Mouse (Mus musculus) c-Kit-positive CD71-negative TER-119-negative erythroid progenitor cells, embryonic 14.5 days (primary cell): ENCODE results near the gene Hoxa3.
A peak's percentile ranks its signal among the peaks of the same experiment; 100 is the strongest.

ENCODE experiments used
- DNase-seq: peaks from one replicate; pipeline ENCODE4 v3.0.0-alpha.2; 2013; ENCODE audit warnings: low read depth

Hoxa3 gene

DNA sequence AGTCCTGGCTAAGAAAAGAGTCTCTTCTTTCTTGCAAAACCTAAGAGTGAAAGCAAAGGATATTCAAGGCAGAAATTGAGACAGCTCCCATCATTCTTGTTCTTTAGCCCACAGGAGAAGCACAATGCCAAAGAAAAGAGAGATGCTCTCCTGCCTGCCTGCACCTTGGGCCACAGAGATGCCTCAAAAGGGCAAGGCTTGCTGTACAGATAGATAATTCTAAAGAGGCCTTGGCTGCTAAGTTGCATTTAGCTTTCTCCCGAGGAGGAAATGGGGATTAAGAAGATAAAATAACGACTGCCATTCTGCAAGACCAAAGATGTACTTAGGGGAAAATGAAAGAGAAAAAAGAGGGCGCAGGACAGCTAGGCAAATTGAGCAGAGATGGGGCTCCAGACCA, 33.8 kb upstream of the Hoxa3 start:
- DNase-seq = no peak

DNA sequence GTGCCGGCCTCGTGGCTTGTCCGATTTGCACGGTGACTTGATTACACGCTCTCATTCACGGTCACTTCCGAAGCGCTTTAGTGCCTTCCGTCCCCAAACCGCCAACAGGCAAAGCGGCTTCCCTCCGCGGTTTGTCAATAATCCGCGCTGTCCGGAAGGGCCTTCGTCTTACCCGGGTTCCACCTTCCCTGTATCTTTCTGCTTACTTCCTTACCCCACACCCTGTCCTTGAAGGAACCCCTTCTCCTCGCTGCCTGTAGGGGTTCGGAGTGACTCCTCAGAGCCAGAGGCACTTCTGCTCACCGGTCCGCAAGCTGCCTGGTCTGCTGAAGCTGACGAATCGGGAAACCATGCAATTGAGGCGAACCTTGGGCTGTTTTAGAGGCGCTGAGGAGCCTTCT, 33.3 kb upstream of the Hoxa3 start:
- DNase-seq = no peak

DNA sequence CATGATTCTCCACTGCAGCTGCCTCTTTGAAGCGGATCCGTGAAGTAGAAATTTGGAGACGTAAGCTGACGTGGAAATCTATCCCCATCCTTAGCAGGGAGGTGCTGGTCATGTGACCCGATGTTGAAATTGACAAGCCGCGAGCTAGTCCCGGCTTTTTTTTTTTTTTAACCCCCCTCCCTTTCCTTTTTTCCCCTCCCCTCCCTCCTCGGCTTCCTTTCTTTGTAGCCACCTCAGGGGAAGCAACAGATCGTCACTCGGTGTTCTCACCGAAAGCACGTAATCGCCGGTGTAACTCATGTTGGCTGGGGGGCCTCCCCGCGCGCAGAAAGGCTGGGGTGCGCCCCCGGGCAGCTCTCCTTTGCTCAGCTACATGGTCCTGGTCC, 32.6 kb upstream of the Hoxa3 start, which contains the start of gene Hoxa11:
Gene Hoxa11, minus strand, starts transcription at position 54 of the 386 bp plus-strand sequence.
- no peak for DNase-seq

DNA sequence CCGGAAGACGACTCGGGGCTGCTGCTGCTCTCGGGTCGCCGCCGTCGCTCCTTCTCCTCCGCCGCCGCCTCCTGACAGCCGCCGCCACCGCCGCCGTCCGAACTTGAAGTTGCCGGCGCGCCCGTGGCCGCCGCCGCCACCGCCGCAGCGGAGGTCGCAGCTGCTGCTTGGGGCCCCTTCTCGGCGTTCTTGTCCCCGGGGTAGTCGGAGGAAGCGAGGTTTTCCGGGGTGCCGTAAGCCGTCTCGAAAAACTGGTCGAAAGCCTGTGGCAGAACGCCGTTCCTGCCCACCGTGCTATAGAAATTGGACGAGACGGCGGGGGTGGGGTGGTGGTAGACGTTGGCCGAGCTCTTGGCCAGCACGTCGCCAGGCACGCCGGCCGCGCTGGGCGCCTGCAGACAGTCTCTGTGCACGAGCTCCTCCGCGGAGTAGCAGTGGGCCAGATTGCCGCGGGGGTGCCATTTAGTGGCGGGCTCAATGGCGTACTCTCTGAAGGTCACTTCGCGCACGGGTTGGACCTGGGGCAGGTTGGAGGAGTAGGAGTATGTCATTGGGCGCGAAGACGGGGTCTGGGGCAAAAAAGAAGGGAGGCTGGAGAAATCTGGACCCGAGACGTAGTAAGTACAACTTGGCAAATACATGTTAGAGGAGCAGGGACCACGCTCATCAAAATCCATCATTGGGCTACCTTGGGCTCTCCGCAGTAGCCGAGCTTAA, 32.1 kb upstream of the Hoxa3 start:
- no peak for DNase-seq

DNA sequence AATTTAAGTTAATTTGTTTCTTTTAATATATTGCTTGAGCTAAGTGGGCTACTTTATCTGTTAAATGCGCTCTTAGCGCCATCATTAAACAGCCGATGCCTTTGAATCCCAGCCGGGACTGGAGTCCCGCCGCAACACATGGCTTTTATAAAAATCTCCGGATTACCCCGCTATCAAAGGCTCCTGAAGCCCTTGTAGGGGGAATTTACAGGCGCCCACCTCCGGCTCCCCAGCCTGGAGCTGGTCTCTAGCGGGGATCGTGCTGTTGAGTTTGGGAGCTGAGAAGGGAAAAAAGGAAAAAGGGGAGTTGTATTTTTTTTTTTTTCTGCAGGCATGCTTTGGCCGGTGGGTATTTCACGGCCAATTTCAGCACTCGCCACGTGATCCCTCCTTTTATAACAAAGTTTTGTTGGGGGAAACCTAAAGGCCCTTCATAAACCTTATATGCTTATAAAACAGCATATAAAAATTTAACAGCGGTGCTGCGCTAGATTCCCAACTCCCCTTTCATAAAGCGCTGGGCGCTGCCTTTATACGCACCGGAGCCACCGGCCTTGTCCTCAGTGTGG, 31.4 kb upstream of the Hoxa3 start:
- no peak for DNase-seq

DNA sequence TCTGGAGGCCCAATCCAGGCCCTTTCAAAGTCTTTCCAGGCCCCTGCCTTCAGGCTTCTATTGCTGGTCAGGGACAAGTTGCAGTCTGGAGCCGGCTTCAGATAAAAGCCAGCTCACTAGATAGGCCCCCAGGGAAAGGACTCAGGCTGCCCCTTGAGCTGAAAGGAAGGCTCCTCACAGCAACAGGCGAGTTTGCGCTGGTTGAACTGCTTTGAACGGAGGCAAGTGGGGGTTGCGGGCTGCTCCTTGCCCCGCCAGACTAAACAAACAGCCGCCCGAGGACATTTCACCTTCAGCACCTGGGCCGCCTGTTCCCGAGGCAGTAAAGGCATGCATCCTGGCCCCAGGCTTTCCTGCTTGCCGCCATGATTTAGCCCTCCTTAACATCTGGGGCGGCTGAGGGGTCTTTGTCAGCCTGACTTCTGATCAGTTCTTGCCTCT, 30.6 kb upstream of the Hoxa3 start:
- DNase-seq = no peak

DNA sequence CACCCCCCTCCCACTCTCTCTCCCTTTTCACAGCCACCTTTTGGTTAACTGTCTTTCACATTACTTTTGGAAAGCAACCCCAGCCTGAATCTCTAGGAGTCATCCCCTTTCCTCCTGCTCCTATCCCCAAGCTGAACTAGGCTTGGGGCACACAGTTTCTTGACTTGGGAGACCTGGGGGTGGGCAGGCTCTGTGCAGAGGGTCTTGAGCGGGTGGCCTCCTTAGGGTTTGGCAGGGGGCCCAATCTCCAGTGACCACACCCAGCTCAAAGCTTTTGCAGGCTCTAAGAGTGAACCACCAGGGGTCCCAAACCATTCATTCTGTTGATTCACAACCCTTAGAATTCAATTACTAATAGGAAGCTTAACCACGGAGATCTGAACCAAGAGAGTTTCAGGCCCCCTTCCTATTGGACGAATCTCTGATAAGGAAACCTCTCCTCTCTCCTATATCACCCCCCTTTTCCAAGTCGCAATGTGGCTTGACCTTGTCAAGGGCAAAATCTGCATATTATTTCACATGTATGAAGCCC, 29.7 kb upstream of the Hoxa3 start:
- no peak for DNase-seq

DNA sequence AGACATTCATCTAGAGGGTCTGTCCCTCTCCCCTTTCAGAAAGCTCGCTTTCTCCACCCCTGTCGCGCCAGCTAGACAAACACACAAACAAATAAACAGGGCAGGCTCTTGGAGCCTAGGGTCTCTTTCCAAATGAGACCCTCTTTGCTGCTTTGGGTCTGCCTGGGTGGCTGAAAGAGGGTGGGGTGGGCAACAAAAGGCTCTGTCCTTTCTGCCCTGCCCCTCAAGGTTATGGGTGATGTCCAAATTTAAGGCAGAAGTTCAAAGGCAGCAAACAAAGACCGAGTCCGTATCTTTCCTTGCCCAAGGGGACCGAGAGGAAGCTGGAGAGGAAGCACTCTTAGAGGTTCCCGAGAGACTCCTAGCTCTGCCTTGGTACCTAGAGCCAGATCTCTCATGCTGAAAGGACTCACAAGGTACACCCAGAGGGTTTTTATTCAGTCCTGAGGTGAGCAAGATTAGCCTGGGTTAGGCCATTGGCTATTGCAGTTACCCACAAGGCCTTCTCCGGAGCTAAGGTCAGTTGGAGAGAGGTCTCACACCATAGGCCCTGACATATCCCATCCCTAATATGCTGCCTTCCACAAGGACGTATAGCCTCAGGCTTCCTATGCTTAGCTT, 28.0 kb upstream of the Hoxa3 start:
- no peak for DNase-seq

DNA sequence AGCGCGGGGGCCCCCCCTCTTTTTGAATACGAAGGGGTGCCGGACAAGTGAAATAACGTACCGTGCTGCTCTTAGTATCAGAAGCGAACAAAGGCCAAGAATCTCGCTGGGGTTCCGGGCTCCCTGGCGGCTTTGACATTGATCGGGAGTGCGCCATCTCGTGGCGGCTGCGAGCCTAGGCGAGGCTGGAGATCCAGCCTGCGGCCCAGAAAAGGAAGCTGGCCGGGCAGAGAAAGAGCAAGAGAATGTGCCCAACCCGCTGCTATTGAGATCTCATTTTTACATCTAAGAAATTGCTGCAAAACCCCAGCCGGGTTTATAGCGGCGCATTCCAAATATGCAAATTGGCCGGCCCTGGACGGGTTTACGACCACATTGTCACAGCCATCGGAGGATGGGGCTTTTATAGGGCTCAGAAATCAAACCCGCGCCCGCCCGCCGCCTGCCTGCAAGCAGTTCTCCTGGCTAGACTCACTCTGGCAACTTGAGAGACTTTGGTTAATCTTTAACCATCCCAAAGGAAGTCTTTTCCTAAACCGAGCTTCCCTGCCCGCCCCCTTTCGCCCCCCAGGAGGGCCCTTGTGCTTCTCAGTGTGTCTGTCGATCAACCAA, 27.4 kb upstream of the Hoxa3 start, which contains the start of gene Hoxa10:
Gene Hoxa10, minus strand, starts transcription at position 466 of the 612 bp plus-strand sequence.
- DNase-seq = peak; percentile 74

DNA sequence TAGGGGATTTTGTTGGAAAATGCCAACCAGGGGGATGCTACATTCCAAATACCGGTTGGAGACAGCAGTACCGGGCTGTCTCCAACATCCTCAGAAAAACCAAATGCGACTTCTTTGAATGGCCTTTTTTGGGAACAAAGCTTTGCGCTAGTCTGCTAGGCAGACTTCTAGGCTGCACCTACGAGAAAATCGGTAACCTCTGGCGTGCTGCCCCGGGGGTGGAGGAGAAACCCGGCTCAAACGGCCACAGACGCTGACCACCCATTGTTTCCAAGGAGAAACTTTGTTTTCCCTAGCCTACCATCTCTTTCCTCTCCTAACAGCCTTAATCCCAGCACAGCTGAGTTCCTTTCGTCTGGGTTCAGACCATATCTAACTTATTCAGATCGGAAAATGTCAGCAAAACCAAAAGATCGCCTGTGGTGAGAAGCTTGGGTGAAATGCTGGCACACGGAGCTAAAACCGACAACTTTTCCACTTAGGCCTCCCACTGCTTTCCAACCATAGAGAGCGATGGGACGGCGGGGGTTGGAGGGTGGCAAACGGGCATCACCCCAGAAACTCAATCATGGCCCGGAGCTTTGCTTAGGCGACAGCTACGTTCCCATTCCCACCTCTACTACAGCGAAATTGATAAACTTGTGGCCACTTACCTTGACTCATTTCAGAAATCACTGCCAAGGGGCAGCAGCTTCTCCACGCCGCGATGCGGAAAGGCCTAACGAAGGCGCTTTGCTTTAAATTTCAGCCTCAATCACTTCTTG, 26.7 kb upstream of the Hoxa3 start:
- no peak for DNase-seq

DNA sequence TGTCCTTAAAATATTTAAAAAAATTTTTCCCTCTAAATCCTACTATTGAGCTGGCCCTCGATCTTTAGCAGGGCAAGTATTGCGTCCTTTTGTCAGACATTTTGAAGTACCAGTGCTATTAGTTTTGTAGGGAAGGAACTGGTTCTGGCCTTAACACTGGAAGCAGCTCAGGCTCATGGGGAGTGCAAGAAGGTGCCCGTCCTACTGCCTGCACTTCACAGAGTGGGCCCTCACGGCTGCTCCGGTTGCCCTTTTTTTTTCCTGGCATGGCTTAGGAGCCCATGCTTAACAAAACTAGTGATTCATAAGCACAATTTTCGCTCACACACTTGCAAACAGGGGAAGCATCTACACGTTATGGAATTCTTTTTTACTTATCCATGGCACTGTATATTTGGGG, 25.8 kb upstream of the Hoxa3 start:
- no peak for DNase-seq

DNA sequence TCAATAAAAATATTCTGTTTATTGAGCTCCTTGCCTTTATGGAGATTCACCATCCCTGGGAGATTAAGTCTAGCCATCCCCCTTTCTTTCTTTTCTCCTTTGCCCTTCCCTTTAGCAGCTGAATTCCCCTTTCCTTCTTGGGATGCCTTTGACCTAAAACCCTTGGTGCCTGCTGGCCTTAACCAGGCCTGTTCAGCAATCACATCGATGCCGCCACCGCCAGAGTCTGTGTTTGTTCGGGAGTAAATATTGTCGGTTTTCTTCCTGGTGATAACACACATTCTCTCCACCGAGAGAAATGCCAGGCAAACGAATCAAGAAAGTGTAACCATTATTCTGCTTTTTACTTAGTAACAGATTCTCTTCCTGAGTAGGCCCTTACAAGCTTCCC, 25.0 kb upstream of the Hoxa3 start:
- no peak for DNase-seq

DNA sequence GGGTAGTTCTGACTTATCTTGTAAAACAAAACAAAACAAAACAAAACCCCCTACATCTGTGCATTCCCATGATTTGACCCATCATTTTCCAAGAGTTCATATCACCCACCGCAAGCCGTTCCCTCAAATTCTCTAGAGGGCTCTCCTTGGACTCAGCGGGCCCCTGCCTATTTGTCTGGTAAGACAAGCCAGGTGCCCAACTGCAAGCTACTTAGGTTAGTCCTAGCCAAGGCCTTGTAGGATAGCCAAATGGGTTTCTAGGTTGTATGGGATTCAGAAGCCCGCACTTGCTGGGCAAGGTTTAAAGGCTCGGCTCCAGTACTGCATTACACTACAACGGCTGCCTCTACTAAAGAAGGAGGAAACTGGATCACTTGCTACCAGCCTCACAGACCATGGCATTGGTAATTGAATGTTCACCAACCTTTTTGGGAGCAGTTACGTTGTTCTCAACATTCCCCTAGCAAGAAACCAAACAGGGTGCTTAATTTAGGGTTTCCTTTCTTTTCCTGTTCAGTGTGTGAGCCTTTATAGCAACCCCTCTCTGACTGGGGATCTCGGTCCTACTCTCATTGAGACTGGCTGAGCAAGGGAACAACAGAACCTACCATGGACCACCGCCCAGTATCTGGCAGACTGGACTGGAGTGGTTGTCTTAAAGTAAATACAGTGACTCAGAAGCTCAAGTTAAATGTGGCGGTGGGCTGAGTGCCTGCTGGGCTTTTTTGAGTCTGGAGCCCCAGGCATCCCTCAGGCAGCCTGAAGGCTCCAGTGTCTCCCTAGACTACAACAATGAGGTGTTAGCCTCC, 24.4 kb upstream of the Hoxa3 start:
- DNase-seq = no peak

DNA sequence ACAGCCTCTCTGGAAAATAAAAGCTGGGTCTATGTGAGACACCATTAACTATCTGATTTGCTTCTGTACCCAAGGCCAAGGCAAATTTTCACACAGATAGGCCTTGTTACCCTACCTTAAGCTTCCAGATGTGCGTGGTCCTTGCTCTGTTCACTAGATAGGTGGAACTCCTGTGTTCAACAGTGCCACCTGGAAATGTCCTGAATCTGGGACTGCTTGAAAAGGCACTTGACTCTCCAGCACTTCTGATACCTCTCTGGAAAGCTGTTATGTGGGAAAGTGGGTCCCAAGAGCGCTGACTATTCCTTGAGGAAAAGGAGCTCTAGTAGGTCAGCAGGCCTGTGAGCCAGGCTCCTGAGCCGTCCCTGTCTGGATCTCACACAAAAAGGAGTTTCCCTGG, 23.7 kb upstream of the Hoxa3 start:
- no peak for DNase-seq

DNA sequence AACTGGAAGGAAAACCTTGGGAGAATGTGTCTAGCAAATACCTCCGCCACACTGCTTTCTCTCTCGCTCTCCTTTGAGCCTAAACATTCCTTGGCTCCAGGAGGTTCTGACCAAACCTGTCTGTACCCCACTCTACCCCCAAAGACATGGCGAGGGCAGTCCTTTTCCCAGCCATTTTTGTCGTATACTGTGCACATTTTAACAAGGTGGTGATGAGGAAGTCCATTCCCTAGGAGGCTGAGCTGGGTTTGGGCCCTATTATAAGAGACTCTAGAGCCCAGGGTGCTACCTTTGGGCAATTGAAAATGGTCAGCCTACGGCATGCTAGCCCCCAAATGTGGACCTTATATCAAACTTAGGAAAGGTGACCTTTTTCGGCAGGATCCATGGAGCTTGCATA, 22.7 kb upstream of the Hoxa3 start:
- no peak for DNase-seq

DNA sequence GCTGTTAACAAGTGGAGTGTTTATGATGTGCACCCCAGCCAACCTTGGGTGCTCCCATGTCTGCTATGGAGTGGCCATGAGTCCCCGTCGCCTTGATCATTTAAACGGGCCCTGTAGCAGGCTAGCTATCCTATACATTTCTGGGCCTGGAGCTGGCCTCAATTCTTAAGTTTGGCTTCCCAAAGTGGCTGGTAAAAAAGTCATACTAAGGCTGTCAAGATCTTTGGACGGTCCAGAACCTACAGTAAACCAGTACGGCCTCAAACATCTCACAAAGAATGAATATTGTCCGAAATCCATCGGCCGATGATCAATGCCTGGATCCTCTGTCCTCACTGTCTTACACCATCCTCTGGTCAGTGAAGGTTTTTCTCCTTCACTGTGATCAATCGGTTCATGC, 22.1 kb upstream of the Hoxa3 start:
- DNase-seq = no peak

DNA sequence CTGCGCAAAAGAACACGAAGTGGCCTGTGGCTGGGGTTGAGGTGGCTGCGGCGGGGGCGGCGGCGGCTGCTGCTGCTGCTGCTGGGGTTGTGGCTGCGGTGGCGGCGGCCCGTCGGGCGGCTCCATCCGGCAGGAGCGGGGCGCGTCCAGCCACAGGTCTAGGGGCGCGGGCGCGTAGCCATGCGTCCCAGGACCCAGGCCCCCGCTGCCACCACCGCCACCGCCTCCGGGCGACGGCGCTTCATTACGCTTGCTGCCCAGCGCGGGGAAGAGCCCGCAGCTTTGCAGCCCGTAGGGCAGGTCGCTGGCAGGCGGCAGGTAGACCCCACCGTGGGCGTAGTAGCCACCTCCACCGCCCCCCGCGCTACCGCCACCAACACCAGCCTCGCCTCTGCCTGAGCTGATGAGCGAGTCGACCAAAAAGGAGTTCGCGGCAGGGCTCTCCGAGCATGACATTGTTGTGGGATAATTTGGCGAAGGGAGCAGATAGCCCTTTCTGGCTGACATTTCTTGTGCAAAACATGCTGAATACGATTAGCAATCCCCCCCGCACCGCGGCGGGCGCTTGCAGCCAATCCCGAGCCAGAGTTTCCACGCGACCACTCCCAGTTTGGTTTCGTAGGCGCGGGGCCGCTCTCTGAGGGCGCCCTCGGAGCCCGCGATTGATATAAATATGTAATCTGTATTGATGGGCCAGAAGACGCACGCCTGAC, 21.4 kb upstream of the Hoxa3 start:
- DNase-seq = no peak

DNA sequence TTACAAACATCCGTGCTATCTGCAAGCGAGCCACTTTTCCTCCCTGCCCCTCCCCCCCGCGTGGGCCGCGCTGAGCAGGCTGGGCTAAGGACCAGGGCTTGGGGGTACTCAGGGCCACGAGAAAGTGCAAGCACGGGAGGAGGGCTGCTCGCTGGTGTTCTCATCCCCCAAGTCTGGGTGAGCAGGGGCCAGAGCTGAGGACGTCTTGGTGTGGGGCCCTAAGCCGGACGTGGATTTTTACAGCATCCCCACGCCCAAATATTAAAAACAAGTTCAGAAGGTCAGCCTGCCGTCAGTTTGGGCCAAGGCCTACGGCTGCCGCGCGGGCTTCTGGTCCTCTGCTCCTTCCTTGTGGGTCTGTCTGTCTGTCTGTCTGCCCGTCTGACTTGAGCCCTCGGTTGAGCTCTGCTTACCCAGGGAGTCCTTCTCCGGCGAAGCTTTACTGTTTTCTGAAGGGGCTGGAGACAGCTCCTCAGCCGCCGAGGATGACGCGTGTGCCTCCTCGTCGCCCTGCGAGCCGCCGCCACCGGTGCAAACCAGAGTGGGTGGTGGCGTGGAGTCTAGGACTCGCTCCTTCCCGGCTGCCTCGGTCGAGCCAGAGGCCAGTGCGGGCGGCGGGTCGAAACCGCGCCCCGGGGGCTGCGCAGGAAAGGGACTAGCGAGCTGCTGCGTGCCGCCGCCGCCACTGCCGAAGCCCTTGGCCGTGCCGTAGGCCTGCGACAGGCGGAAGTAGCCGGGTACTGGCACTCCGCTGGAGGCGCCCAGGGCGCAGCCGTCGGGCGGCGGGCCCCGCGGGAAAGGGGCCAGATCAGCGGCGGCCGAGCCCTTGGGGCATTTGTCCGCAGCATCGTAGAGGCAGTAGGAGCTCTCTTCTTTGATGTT, 20.7 kb upstream of the Hoxa3 start:
- DNase-seq = no peak

DNA sequence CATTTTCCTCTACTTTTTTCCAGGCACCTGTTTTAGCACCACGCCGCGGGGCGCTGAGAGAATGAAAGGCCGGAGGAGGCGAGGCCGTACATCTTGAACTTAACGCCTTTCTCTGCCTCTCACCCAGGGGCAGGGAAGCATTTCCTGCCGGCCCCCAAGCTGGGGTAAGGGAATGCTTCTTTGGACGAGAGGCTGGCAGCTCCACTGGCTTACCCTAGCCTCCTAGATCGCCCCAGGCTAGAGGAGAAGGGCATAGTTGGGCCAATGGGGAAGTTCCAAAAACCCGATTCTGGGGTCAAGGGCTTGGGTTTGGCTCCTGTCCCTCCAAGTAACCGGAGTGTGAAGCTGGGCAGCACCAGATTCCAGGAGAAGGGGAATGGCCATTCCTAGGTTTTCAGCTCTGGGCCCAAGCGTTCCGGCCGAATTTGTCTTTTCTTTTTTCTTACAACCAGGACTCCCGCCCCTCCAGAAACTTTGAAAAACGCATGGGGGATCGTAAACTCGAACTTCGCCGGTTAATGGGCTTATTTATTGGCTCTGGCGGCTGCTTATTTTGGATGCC, 19.9 kb upstream of the Hoxa3 start:
- DNase-seq = no peak
